Mouse (Mus musculus) hindbrain, postnatal 0 days (tissue): ENCODE measurements around the gene Nktr. TPM values are rescaled to one million over a fixed set of nuclear protein-coding genes. Genes with fewer than 3 reads are reported as not detected.

Experiments
- ATAC-seq: fragments of 200-750 bp; cut with Nextera tagmentation; 2 replicates; pipeline ENCODE4 v1.8.0; 2017; ENCODE audit warnings: mild to moderate bottlenecking, moderate TSS enrichment, moderate library complexity
- DNase-seq: peaks from one replicate; pipeline ENCODE4 v3.0.0-alpha.2; 2015; ENCODE audit warnings: low spot score
- H3K27ac ChIP-seq: fragments of 300-500 bp; sonication (generic); 2 replicates; pipeline ENCODE4 v1.5.1; 2014; ENCODE audit warnings: mild to moderate bottlenecking
- H3K27me3 ChIP-seq: fragments of 300-500 bp; sonication (generic); 2 replicates; pipeline ENCODE4 v1.6.1; 2014; ENCODE audit warnings: low read length, mixed read lengths; ENCODE audit not compliant: insufficient read depth
- H3K36me3 ChIP-seq: fragments of 300-500 bp; sonication (generic); 2 replicates; pipeline ENCODE4 v1.6.1; 2014; ENCODE audit warnings: low read length, mixed read lengths; ENCODE audit not compliant: insufficient read depth
- H3K4me1 ChIP-seq: fragments of 300-500 bp; sonication (generic); 2 replicates; pipeline ENCODE4 v1.6.1; 2014; ENCODE audit warnings: antibody characterized with exemption, low read length, mixed read lengths; ENCODE audit not compliant: insufficient read depth
- H3K4me2 ChIP-seq: fragments of 300-500 bp; sonication (generic); 2 replicates; pipeline ENCODE4 v1.6.1; 2014; ENCODE audit warnings: low read depth, mild to moderate bottlenecking, low read length, moderate library complexity, mixed read lengths
- H3K4me3 ChIP-seq: fragments of 300-500 bp; sonication (generic); 2 replicates; pipeline ENCODE4 v1.5.1; 2014; ENCODE audit warnings: low read length
- H3K9ac ChIP-seq: fragments of 300-500 bp; sonication (generic); replicated peaks from 2 replicates; pipeline ENCODE4 v1.6.1; 2014; ENCODE audit warnings: mild to moderate bottlenecking, low read length, moderate library complexity, mixed read lengths
- H3K9me3 ChIP-seq: fragments of 300-500 bp; sonication (generic); 2 replicates; pipeline ENCODE4 v1.6.1; 2016; ENCODE audit warnings: low read length, mixed read lengths
- CTCF ChIP-seq: IDR thresholded peaks from 2 replicates; pipeline ENCODE4 v1.5.1; 2016; ENCODE audit warnings: antibody characterized with exemption, control low read depth, low read depth
- WGBS: fragments of 180-500 bp; shearing (Covaris S2); extraction: QIAGEN DNeasy Blood & Tissue Kit; methylation state at CpG from one replicate; pipeline ENCODE4 v1.1.7; 2014; 5-methylcytosine and 5-hydroxymethylcytosine counted together
- polyA plus RNA-seq: library from polyadenylated mRNA; unstranded; fragments of >200 nt; fragmentation: Nextera tagmentation; extraction: Ambion mirVana; gene quantifications from 2 replicates; pipeline ENCODE4 v1.2.1, GENCODE M21; 2015
- total RNA-seq: library from RNA; depleted of rRNA; stranded (reverse); fragments of >200 nt; gene quantifications from 2 replicates; pipeline ENCODE4 v1.2.3, GENCODE M21; 2014

Gene Nktr
- total and polyA plus RNA-seq, 2 experiments from 2014 or later = 50.4 to 76.6 TPM

GRCm38 (mm10) chr9:121706029-121706675 is 12.8 kb upstream of the Nktr start:
- ATAC-seq (no peak), DNase-seq (no peak)
- H3K27ac ChIP-seq = no peak overlapping the region
- no peaks in the 10 kb centered on the region for H3K36me3 ChIP-seq
- H3K4me2 ChIP-seq = 0 out of 2 replicates have a peak overlapping the region, but pooled peaks have one; percentile 97
- no peak overlapping the region for H3K9ac ChIP-seq
- no peaks in the 10 kb centered on the region for H3K27me3 ChIP-seq
- TF ChIP-seq CTCF = no peak
- no peaks in the 10 kb centered on the region for H3K9me3 ChIP-seq
- 81% methylated on average over 6 of the region's 6 CpGs for WGBS
- no peak overlapping the region for H3K4me3 ChIP-seq
- peaks cover 12% of the 10 kb centered on the region for H3K4me1 ChIP-seq

GRCm38 (mm10) chr9:121707801-121708200 is 11.2 kb upstream of the Nktr start:
- Histone ChIP-seq H3K4me3 (no peak overlapping the region), H3K36me3 (0 out of 2 replicates have a peak, but pooled peaks cover 2% of the 10 kb centered on the region), H3K9ac (no peak overlapping the region), H3K4me2 (no peak overlapping the region), H3K4me1 (peaks cover 18% of the 10 kb centered on the region), H3K27ac (no peak overlapping the region), H3K27me3 (no peaks in the 10 kb centered on the region), H3K9me3 (no peaks in the 10 kb centered on the region)
- DNase-seq (no peak), ATAC-seq (no peak)
- TF ChIP-seq CTCF = no peak
- 60% methylated on average over 6 of the region's 6 CpGs for WGBS

- H3K36me3 ChIP-seq = peaks cover 11% of the 10 kb centered on the region
- H3K4me2 ChIP-seq = no peak overlapping the region
- 68% methylated on average over 7 of the region's 7 CpGs for WGBS
- no peak overlapping the region for H3K27ac ChIP-seq
- no peaks in the 10 kb centered on the region for H3K9me3 ChIP-seq
- H3K27me3 ChIP-seq = no peaks in the 10 kb centered on the region
- no peak overlapping the region for H3K9ac ChIP-seq
- no peak overlapping the region for H3K4me3 ChIP-seq
- peaks cover 18% of the 10 kb centered on the region for H3K4me1 ChIP-seq
- no peak for TF ChIP-seq CTCF
- ATAC-seq (no peak), DNase-seq (no peak)
These were observed 10.2 kb upstream of the Nktr start for GRCm38 (mm10) chr9:121708506-121709486.

GRCm38 (mm10) chr9:121709898-121710583 is 8.9 kb upstream of the Nktr start, which contains the start of gene Ss18l2:
Gene Ss18l2 (plus strand): TSS chr9:121710329.
- ATAC-seq (peak; percentile 99), DNase-seq (peak; percentile 100)
- no peak for TF ChIP-seq CTCF
- WGBS = 5% methylated on average over 37 of the region's 37 CpGs
- H3K27ac ChIP-seq = peak within 1 kb of the TSS; percentile 96
- H3K4me3 ChIP-seq = peak within 1 kb of the TSS; percentile 96
- peak within 1 kb of the TSS; percentile 96 for H3K9ac ChIP-seq
- H3K4me1 ChIP-seq = peaks cover 12% of the 10 kb centered on the region
- no peaks in the 10 kb centered on the region for H3K27me3 ChIP-seq
- no peaks in the 10 kb centered on the region for H3K9me3 ChIP-seq
- peaks cover 11% of the 10 kb centered on the region for H3K36me3 ChIP-seq
- H3K4me2 ChIP-seq = peak within 1 kb of the TSS; percentile 85

- peak overlapping the region; percentile 85 for H3K4me2 ChIP-seq
- peak; percentile 21; the same call in 1 of the 2 replicates for TF ChIP-seq CTCF
- no peaks in the 10 kb centered on the region for H3K27me3 ChIP-seq
- H3K36me3 ChIP-seq = peaks cover 11% of the 10 kb centered on the region
- DNase-seq (no peak), ATAC-seq (peak; percentile 20; the same call in 1 of the 2 replicates)
- H3K4me3 ChIP-seq = peak overlapping the region; percentile 96
- peak overlapping the region; percentile 96 for H3K27ac ChIP-seq
- H3K9ac ChIP-seq = peak overlapping the region; percentile 96
- H3K4me1 ChIP-seq = peaks cover 8% of the 10 kb centered on the region
- under 1% methylated on average over 18 of the region's 18 CpGs for whole genome bisulfite sequencing
- H3K9me3 ChIP-seq = no peaks in the 10 kb centered on the region
These were observed 8.4 kb upstream of the Nktr start for GRCm38 (mm10) chr9:121710584-121710975.

- H3K4me1 ChIP-seq = peaks cover 5% of the 10 kb centered on the region
- H3K4me2 ChIP-seq = no peak overlapping the region
- WGBS = 82% methylated on average over 2 of the region's 2 CpGs
These were observed 1.9 kb upstream of the Nktr start for GRCm38 (mm10) chr9:121717048-121717447.

More at GRCm38 (mm10) chr9:121717048-121717447, 1.9 kb upstream of the Nktr start:
- Histone ChIP-seq H3K36me3 (peaks cover 11% of the 10 kb centered on the region), H3K27me3 (no peaks in the 10 kb centered on the region), H3K4me3 (no peak overlapping the region), H3K27ac (no peak overlapping the region), H3K9me3 (no peaks in the 10 kb centered on the region), H3K9ac (no peak overlapping the region)
- DNase-seq (no peak), ATAC-seq (no peak)
- TF ChIP-seq CTCF = no peak
